Mouse (Mus musculus) brain, embryonic 14.5 days (tissue): Measurements from ENCODE around the gene Hsf2bp. TPM values are rescaled to one million over a fixed set of nuclear protein-coding genes. Genes with fewer than 3 reads are reported as not detected.

Experiments
- DNase-seq: peaks from one replicate; pipeline ENCODE4 v3.0.0-alpha.2; 2011; ENCODE audit warnings: low read depth
- CTCF ChIP-seq: fragments of 200-500 bp; IDR thresholded peaks from 2 replicates; pipeline ENCODE4 v1.5.1; 2012; ENCODE audit warnings: inconsistent platforms, mild to moderate bottlenecking, moderate library complexity, borderline replicate concordance; ENCODE audit not compliant: insufficient read depth, insufficient read length; ENCODE audit errors: extremely low read depth
- POLR2A ChIP-seq: fragments of 200-500 bp; IDR thresholded peaks from 2 replicates; pipeline ENCODE4 v1.6.1; 2012; ENCODE audit warnings: mild to moderate bottlenecking, inconsistent platforms, borderline replicate concordance; ENCODE audit not compliant: poor library complexity, insufficient read depth, insufficient read length, severe bottlenecking; ENCODE audit errors: extremely low read depth
- polyA plus RNA-seq: library from polyadenylated mRNA; depleted of rRNA; stranded (reverse); fragments of >200 nt; gene quantifications from 2 replicates; pipeline ENCODE4 v1.2.3, GENCODE M21; 2012

The Hsf2bp gene
- polyA plus RNA-seq, 1 experiment = 0.49 TPM

- DNase-seq = peak; percentile 57
- no peak for TF ChIP-seq POLR2A
- no peak for TF ChIP-seq CTCF
These were observed 16.3 kb upstream of the Hsf2bp start for GRCm38 (mm10) chr17:32052237-32053080.

- TF ChIP-seq CTCF (no peak), POLR2A (no peak)
These were observed 14.5 kb upstream of the Hsf2bp start for GRCm38 (mm10) chr17:32050609-32051008.

GRCm38 (mm10) chr17:32049914-32050313 is 13.8 kb upstream of the Hsf2bp start:
- DNase-seq = no peak
- TF ChIP-seq POLR2A (no peak), CTCF (no peak)

More at GRCm38 (mm10) chr17:32050609-32051008, 14.5 kb upstream of the Hsf2bp start:
- DNase-seq = no peak

GRCm38 (mm10) chr17:32048351-32048750 is 12.2 kb upstream of the Hsf2bp start:
- TF ChIP-seq CTCF = no peak
- no peak for TF ChIP-seq POLR2A
- no peak for DNase-seq

GRCm38 (mm10) chr17:32046541-32046940 is 10.4 kb upstream of the Hsf2bp start:
- TF ChIP-seq CTCF = no peak
- TF ChIP-seq POLR2A = no peak
- DNase-seq = no peak

GRCm38 (mm10) chr17:32040263-32040662 is 4.1 kb upstream of the Hsf2bp start:
- DNase-seq = no peak
- TF ChIP-seq CTCF = no peak

GRCm38 (mm10) chr17:32036509-32037438 is 625 bp upstream of the Hsf2bp start:
- TF ChIP-seq CTCF = no peak
- no peak for TF ChIP-seq POLR2A
- peak; percentile 23 for DNase-seq

GRCm38 (mm10) chr17:32034322-32034721 is 1.8 kb downstream of the Hsf2bp start:
- no peak for TF ChIP-seq CTCF
- TF ChIP-seq POLR2A = no peak

GRCm38 (mm10) chr17:32031684-32032083 is 4.5 kb downstream of the Hsf2bp start:
- no peak for DNase-seq

More at GRCm38 (mm10) chr17:32034322-32034721, 1.8 kb downstream of the Hsf2bp start:
- no peak for DNase-seq

GRCm38 (mm10) chr17:32028301-32028700 is 7.8 kb downstream of the Hsf2bp start:
- no peak for DNase-seq
- TF ChIP-seq CTCF = no peak
- no peak for TF ChIP-seq POLR2A

More at GRCm38 (mm10) chr17:32031684-32032083, 4.5 kb downstream of the Hsf2bp start:
- TF ChIP-seq POLR2A = no peak

GRCm38 (mm10) chr17:32027666-32028065 is 8.5 kb downstream of the Hsf2bp start:
- peak; percentile 47; the same call in 1 of the 2 replicates for TF ChIP-seq CTCF
- TF ChIP-seq POLR2A = no peak
- DNase-seq = peak; percentile 82

- TF ChIP-seq POLR2A = no peak
- TF ChIP-seq CTCF = peak; percentile 87; the same call in 1 of the 2 replicates
- DNase-seq = peak; percentile 85
These were observed 10.8 kb downstream of the Hsf2bp start for GRCm38 (mm10) chr17:32025386-32025785.

GRCm38 (mm10) chr17:32024671-32025073 is 11.5 kb downstream of the Hsf2bp start:
- TF ChIP-seq POLR2A = no peak
- TF ChIP-seq CTCF = no peak
- no peak for DNase-seq
